Mouse (Mus musculus) midbrain, postnatal 0 days (tissue): ENCODE measurements around the gene Rps4x. TPM values are rescaled to one million over a fixed set of nuclear protein-coding genes. Genes with fewer than 3 reads are reported as not detected.
"Not testable (repeated sequence)": the region's sequence is repeated elsewhere in the genome, so short reads cannot be mapped to it uniquely, and the experiment has no call there.

Source experiments
- ATAC-seq: fragments of 200-750 bp; cut with Nextera tagmentation; 2 replicates; pipeline ENCODE4 v1.8.0; 2017; ENCODE audit warnings: moderate number of reproducible peaks, mild to moderate bottlenecking, moderate TSS enrichment, moderate library complexity; ENCODE audit not compliant: low FRiP score
- DNase-seq: peaks from one replicate; pipeline ENCODE4 v3.0.0-alpha.2; 2015; ENCODE audit warnings: low spot score
- H3K27ac ChIP-seq: fragments of 300-500 bp; sonication (generic); 2 replicates; pipeline ENCODE4 v1.5.1; 2014; ENCODE audit warnings: low read depth, mild to moderate bottlenecking, low read length, mixed read lengths
- H3K27me3 ChIP-seq: fragments of 300-500 bp; sonication (generic); 2 replicates; pipeline ENCODE4 v1.6.1; 2014; ENCODE audit warnings: low read length, control low read depth, mixed read lengths; ENCODE audit not compliant: insufficient read depth
- H3K36me3 ChIP-seq: fragments of 300-500 bp; sonication (generic); 2 replicates; pipeline ENCODE4 v1.6.1; 2014; ENCODE audit warnings: low read length, control low read depth, mixed read lengths; ENCODE audit not compliant: insufficient read depth
- H3K4me1 ChIP-seq: fragments of 300-500 bp; sonication (generic); 2 replicates; pipeline ENCODE4 v1.6.1; 2014; ENCODE audit warnings: mild to moderate bottlenecking, control low read depth, antibody characterized with exemption, low read length, mixed read lengths; ENCODE audit not compliant: insufficient read depth
- H3K4me2 ChIP-seq: fragments of 300-500 bp; sonication (generic); 2 replicates; pipeline ENCODE4 v1.6.1; 2014; ENCODE audit warnings: low read depth, mild to moderate bottlenecking, low read length, mixed read lengths; ENCODE audit not compliant: poor library complexity, severe bottlenecking
- H3K4me3 ChIP-seq: fragments of 300-500 bp; sonication (generic); 2 replicates; pipeline ENCODE4 v1.5.1; 2014; ENCODE audit warnings: low read depth, mild to moderate bottlenecking, low read length, moderate library complexity
- H3K9ac ChIP-seq: fragments of 300-500 bp; sonication (generic); replicated peaks from 2 replicates; pipeline ENCODE4 v1.6.1; 2014; ENCODE audit warnings: mild to moderate bottlenecking, low read length, moderate library complexity, mixed read lengths; ENCODE audit not compliant: poor library complexity, severe bottlenecking
- H3K9me3 ChIP-seq: fragments of 300-500 bp; sonication (generic); 2 replicates; pipeline ENCODE4 v1.6.1; 2016; ENCODE audit warnings: low read length, control low read depth
- CTCF ChIP-seq: IDR thresholded peaks from 2 replicates; pipeline ENCODE4 v1.5.1; 2016; ENCODE audit warnings: antibody characterized with exemption, mild to moderate bottlenecking
- WGBS: fragments of 180-500 bp; shearing (Covaris S2); extraction: QIAGEN DNeasy Blood & Tissue Kit; methylation state at CpG from one replicate; pipeline ENCODE4 v1.1.7; 2014; 5-methylcytosine and 5-hydroxymethylcytosine counted together
- polyA plus RNA-seq: library from polyadenylated mRNA; unstranded; fragments of >200 nt; fragmentation: Nextera tagmentation; extraction: Ambion mirVana; gene quantifications from 2 replicates; pipeline ENCODE4 v1.2.1, GENCODE M21; 2015
- total RNA-seq: library from RNA; depleted of rRNA; stranded (reverse); fragments of >200 nt; gene quantifications from 2 replicates; pipeline ENCODE4 v1.2.3, GENCODE M21; 2014; rRNA removed

The Rps4x gene
- total RNA-seq (809 and 834 TPM in 2 replicates), polyA plus RNA-seq (345 and 356 TPM in 2 replicates)

DNA sequence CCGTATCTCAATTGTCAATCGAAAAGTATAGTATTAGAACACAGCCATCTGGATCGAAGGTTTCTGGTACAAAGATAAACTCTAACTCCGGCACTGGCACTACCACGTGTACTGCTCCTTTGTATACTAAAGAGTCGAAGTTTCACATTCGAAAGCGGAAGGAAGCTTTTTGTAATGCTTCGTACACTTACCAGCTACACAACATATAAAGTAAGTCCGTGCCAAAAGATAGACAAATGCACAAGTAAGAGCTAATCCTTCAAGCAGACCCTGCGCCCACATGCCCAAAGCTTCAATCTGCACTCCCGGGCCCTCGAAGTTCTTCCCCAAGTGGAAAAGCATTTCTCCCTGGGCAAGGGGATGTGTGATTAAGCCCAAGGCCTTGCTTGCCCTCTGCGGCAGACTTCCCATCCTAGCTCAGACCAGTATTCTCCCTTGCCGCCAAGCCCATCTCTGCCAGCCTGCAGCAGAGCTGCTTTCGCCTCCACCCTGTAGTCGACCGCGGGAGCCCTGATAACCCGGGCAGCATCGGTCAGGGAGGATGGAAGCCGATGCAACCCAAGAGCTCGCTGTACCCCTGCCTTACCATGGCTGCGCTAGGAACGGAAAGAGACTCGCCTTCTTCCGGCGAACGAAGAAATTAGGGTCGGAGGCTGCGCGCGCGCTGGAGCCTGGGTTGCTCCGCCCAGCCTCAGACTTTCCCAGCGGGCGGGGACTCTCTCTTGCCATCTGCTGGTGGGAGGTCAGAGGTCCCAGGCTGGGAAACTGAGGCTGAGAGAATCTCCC, at the start of gene Rps4x:
Rps4x (minus strand) TSS at position 683 of the 786 bp plus-strand sequence.
- ATAC-seq: peak; percentile 91
- 24% methylated on average over 37 of the region's 37 CpGs for WGBS

GRCm38 (mm10) chrX:102219126-102219525, 29.9 kb upstream of the Rps4x start:
- Histone ChIP-seq H3K4me1 (no peaks in the 10 kb centered on the region), H3K36me3 (no peaks in the 10 kb centered on the region), H3K27ac (no peak overlapping the region), H3K27me3 (no peaks in the 10 kb centered on the region), H3K9ac (no peak overlapping the region), H3K4me2 (no peak overlapping the region), H3K9me3 (no peaks in the 10 kb centered on the region), H3K4me3 (no peak overlapping the region)
- TF ChIP-seq CTCF: peak; percentile 49
- DNase-seq: peak; percentile 13
- 28% methylated on average over 1 of the region's 1 CpGs for WGBS
- no peak for ATAC-seq

More for the DNA sequence above, at the start of gene Rps4x:
- peak within 1 kb of the TSS; percentile 80 for H3K27ac ChIP-seq
- TF ChIP-seq CTCF: peak; percentile 76
- H3K4me1 ChIP-seq: no peaks in the 10 kb centered on the region
- H3K36me3 ChIP-seq: peaks cover 4% of the 10 kb centered on the region
- no peaks in the 10 kb centered on the region for H3K9me3 ChIP-seq
- H3K27me3 ChIP-seq: no peaks in the 10 kb centered on the region
- peak within 1 kb of the TSS; percentile 67 for H3K9ac ChIP-seq
- peak within 1 kb of the TSS; percentile 49 for H3K4me3 ChIP-seq
- peak within 1 kb of the TSS; percentile 55 for H3K4me2 ChIP-seq
- DNase-seq: peak; percentile 86

DNA sequence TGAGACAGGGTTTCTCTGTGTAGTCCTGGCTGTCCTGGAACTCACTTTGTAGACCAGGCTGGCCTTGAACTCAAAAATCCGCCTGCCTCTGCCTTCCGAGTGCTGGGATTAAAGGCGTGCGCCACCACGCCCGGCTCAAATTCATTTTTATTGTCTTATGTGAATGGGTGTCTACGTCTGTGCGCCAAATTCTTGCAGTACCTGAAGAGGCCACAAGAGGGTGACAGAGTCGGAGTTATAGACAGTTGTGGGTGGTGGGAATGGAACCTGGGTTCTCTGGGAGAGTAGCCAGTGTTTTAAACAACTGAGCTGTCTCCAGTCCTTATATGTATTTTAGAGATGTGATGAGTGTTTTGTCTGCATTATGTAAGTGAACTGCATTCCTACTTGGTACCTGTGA, 26.2 kb upstream of the Rps4x start:
- not testable (repeated sequence) for DNase-seq, H3K4me2 ChIP-seq, H3K4me3 ChIP-seq, H3K9me3 ChIP-seq, H3K27ac ChIP-seq, H3K4me1 ChIP-seq, H3K36me3 ChIP-seq, H3K27me3 ChIP-seq, H3K9ac ChIP-seq, ATAC-seq
- TF ChIP-seq CTCF: peak; percentile 45
- 34% methylated on average over 9 of the region's 9 CpGs for WGBS

DNA sequence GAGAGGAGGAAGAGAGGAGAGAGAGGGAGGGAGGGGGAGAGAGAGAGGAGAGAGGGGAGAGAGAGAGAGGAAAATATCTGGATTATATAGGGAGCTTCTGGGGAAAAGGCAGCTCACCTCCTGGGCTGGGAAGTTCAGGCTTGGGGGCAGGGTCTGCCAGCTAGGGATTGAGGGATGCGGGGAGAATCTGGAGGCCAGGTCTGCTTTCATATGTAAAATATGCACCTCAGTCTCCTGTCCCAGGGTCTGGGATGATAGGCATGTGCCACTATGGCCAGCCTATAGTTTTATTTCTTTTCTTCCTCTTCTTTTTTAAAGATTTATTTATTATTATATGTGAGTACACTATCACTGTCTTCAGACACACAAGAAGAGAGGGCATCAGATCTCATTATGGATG, 1.6 kb upstream of the Rps4x start:
- Histone ChIP-seq H3K27ac (no peak overlapping the region), H3K4me1 (no peaks in the 10 kb centered on the region), H3K4me2 (no peak overlapping the region), H3K27me3 (no peaks in the 10 kb centered on the region), H3K9ac (no peak overlapping the region), H3K9me3 (no peaks in the 10 kb centered on the region), H3K36me3 (no peaks in the 10 kb centered on the region), H3K4me3 (no peak overlapping the region)
- no peak for DNase-seq
- TF ChIP-seq CTCF: no peak
- WGBS: 47% methylated on average over 1 of the region's 1 CpGs
- no peak for ATAC-seq

GRCm38 (mm10) chrX:102189581-102189980, 387 bp upstream of the Rps4x start:
- H3K27ac ChIP-seq: no peak overlapping the region
- H3K4me3 ChIP-seq: no peak overlapping the region
- H3K9ac ChIP-seq: no peak overlapping the region
- ATAC-seq: no peak
- H3K36me3 ChIP-seq: no peaks in the 10 kb centered on the region
- WGBS: 37% methylated on average over 5 of the region's 5 CpGs
- no peak for TF ChIP-seq CTCF
- H3K4me2 ChIP-seq: no peak overlapping the region
- H3K9me3 ChIP-seq: no peaks in the 10 kb centered on the region
- no peak for DNase-seq
- H3K27me3 ChIP-seq: no peaks in the 10 kb centered on the region
- H3K4me1 ChIP-seq: no peaks in the 10 kb centered on the region

DNA sequence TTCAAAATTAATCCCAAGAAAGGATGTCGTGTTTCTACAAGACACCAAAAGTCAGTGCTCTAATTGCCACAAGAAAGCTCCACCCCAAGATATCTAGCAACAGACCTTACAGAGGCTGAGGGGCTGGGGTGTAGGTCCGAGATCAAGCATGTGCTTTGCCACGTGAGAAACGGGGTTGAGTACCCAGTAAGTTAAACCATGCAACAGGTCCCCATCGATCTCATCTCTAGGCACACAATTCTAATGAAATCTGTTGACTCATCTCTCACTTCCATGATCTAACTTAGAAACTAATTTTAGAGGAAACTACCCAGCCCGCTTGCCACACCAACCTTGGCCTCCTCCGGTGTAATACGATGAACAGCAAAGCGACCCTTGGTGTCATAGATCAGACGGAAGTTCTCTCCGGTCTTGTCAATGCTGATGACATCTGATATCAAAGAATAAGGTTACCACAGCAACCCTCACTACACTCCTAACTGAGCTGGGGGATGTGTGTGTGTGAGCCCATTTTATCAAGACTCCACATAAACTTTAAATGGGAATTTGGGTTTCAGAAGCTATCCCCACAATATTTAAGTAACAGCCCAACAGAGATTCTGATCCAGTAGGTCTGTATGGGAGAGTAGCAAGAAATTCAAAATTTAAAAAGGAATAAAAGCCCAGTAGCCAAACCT, 2.0 kb downstream of the Rps4x start:
- peak overlapping the region; percentile 6; the same call in 1 of the 2 replicates for H3K4me3 ChIP-seq
- no peak overlapping the region for H3K27ac ChIP-seq
- peak overlapping the region; percentile 55 for H3K4me2 ChIP-seq
- 51% methylated on average over 11 of the region's 11 CpGs for whole genome bisulfite sequencing
- H3K4me1 ChIP-seq: no peaks in the 10 kb centered on the region
- ATAC-seq (no peak), DNase-seq (no peak)
- no peak overlapping the region; the same call in 1 of the 2 replicates for H3K9ac ChIP-seq
- peaks cover 7% of the 10 kb centered on the region for H3K36me3 ChIP-seq
- TF ChIP-seq CTCF: no peak
- no peaks in the 10 kb centered on the region for H3K27me3 ChIP-seq
- H3K9me3 ChIP-seq: no peaks in the 10 kb centered on the region
